Mouse (Mus musculus) kidney, adult 10 weeks (tissue): ENCODE data around the gene Tsr2. TPM values are rescaled to one million over a fixed set of nuclear protein-coding genes. Genes with fewer than 3 reads are reported as not detected.

ENCODE experiments used
- polyA plus RNA-seq: library from polyadenylated mRNA; stranded (reverse); fragments of 350-450 nt; fragmentation: Illumina TruSeq; extraction: RNeasy Lipid Tissue Mini Kit (QIAGEN cat#74804); gene quantifications from one replicate; pipeline ENCODE4 v1.2.3, GENCODE M21; 2014; ENCODE audit warnings: low read depth, low replicate concordance

Gene Tsr2
- 36.8 TPM for polyA plus RNA-seq

DNA sequence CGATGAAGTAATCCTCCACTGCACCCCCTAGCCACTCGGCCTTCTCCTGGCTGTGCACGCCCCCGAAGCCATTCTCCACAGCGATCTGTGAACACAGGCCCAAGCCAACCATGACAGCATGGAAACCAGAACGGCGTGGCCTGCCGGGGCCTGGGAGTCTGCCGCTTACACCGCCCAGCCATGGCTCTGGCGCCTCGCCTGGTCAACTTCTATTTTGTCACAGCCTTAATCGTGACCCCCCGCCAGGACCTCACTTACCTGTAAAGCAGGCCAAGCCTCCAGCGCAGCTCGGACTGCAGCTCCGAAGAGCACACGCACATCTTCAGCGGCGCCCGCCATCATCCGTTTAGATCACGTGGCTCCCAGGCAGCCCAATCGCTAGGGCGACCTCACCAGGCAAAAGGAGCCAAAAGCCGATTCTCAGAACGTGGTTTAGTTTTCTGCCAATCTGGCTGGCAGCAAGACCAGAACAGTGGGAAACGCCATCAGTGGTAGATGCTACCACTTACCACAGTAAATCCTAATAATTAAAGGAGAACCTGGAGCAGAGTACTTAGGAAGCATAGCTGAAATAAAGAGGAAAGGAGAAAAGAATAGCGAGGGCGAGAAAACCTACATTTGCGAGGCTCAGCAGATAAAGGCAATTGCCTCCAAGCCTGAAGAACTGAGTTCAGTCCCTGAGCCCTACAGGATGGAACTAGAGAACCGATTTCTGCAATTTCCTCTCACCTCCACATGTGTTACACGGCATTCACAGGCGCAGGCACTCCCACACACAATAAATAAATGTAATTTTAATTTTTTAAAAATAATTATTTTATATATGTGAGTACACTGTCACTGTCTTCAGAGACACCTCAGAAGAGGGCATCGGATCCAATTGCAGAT, at the start of gene Tsr2:
TSS of gene Tsr2 (minus strand) at position 373 of the 888 bp plus-strand sequence.

DNA sequence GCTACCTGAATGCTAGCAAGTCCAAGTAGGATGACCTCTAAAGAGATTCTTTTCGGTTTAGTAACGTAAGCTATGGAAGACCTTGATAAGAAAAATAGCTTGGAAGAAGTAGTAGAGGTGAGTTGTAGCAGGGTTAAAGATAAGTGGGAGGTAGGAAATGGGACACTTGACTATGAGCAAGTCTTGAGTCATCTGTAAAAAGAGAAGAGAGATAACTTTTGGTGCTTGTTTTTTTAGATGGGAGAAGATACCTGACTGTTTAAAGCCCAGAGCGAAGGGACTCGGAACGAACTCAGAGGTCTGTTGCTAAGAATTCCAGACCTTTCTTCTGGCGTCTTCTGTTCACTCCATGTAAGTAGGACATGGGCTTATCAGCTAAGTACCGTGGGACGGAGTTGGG, 50.5 kb downstream of the Tsr2 start, which contains the start of gene Fgd1:
TSS of gene Fgd1 (plus strand) at position 301 of the 400 bp plus-strand sequence.

Other genes with a start within 250 kb of the Tsr2 start
- gene Gnl3l, start 79.2 kb downstream of the Tsr2 start, polyA plus RNA-seq, result 34.4 TPM
- gene Fgd1, start 50.4 kb downstream of the Tsr2 start, polyA plus RNA-seq, result 0.69 TPM
- 1.9 TPM for gene Wnk3, start 101.5 kb upstream of the Tsr2 start, polyA plus RNA-seq
- 13.3 TPM for gene Fam120c, start 247.6 kb upstream of the Tsr2 start, polyA plus RNA-seq